Mouse (Mus musculus) cerebellum, postnatal 14 days (tissue): ENCODE measurements around the gene Itpr3.
A peak's percentile ranks its signal among the peaks of the same experiment; 100 is the strongest.

ENCODE experiments used
- DNase-seq, 2 experiments: peaks; one replicate each; pipeline ENCODE4 v3.0.0; 2021; ENCODE audit warnings: mixed read lengths in 2 of 2

The Itpr3 gene

GRCm38 (mm10) chr17:27039432-27040102 is 17.5 kb upstream of the Itpr3 start:
- DNase-seq, result no peak

GRCm38 (mm10) chr17:27040304-27041045 is 16.6 kb upstream of the Itpr3 start:
- DNase-seq, result no peak

GRCm38 (mm10) chr17:27041046-27041786 is 15.9 kb upstream of the Itpr3 start:
- no peak for DNase-seq

GRCm38 (mm10) chr17:27041787-27042055 is 15.4 kb upstream of the Itpr3 start:
- DNase-seq, result no peak

- no peak for DNase-seq
Observed at GRCm38 (mm10) chr17:27042840-27043239, 14.3 kb upstream of the Itpr3 start.

GRCm38 (mm10) chr17:27045164-27045563 is 11.9 kb upstream of the Itpr3 start:
- DNase-seq, result no peak

- no peak for DNase-seq
Observed at GRCm38 (mm10) chr17:27047762-27048444, 9.2 kb upstream of the Itpr3 start.

- no peak for DNase-seq
Observed at GRCm38 (mm10) chr17:27048445-27049239, 8.5 kb upstream of the Itpr3 start.

GRCm38 (mm10) chr17:27050853-27051252 is 6.3 kb upstream of the Itpr3 start:
- no peak for DNase-seq

- no peak for DNase-seq
Observed at GRCm38 (mm10) chr17:27051514-27051913, 5.6 kb upstream of the Itpr3 start.

- no peak for DNase-seq
Observed at GRCm38 (mm10) chr17:27056170-27056569, 934 bp upstream of the Itpr3 start.

- no peak for DNase-seq
Observed at GRCm38 (mm10) chr17:27057517-27058055, 482 bp downstream of the Itpr3 start.

- no peak for DNase-seq
Observed at GRCm38 (mm10) chr17:27060698-27061097, 3.6 kb downstream of the Itpr3 start.

- DNase-seq, result no peak
Observed at GRCm38 (mm10) chr17:27061727-27062126, 4.6 kb downstream of the Itpr3 start.

- DNase-seq, result no peak
Observed at GRCm38 (mm10) chr17:27062684-27063083, 5.6 kb downstream of the Itpr3 start.

GRCm38 (mm10) chr17:27063717-27064116 is 6.6 kb downstream of the Itpr3 start:
- no peak for DNase-seq

GRCm38 (mm10) chr17:27064195-27064594 is 7.1 kb downstream of the Itpr3 start:
- DNase-seq, result no peak

- no peak for DNase-seq
Observed at GRCm38 (mm10) chr17:27066065-27066464, 9.0 kb downstream of the Itpr3 start.

GRCm38 (mm10) chr17:27069071-27069470 is 12.0 kb downstream of the Itpr3 start:
- DNase-seq, result no peak

- DNase-seq, result peak in 1 of 2 experiments; percentile 43
Observed at GRCm38 (mm10) chr17:27070913-27071312, 13.8 kb downstream of the Itpr3 start.

- DNase-seq, result peak; percentile 77 to 83
Observed at GRCm38 (mm10) chr17:27071630-27072029, 14.5 kb downstream of the Itpr3 start.

GRCm38 (mm10) chr17:27072363-27072762 is 15.3 kb downstream of the Itpr3 start:
- DNase-seq, result peak; percentile 50 to 58
